8 mouse cellular contexts compared by ENCODE assay signal in the genomic region with DNA sequence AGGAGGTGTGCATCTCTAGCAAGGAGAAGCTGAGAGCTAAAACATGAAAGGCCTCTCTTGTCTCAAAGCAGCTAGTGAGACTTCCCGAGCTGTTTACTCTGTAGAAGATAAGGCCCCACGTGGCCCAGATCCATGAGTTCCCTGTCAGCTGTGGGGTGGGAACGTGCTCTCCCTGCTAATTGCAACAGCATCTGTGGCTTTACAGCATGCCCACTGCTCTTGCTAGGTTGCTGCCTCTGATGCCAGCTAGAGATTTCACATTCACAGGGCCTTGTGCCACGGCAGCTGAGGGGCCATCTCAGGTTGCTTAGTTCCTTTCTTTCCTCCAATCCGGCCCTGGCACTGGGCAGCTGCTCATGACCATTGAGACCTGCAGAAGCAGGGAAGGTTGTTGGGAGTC.
DNase-seq lines count a peak whose midpoint lies in the region; ATAC-seq and TF ChIP-seq lines count a peak whose summit lies in the region.

No protein-coding gene starts in this region.

- H3K4me1 ChIP-seq in lung, embryonic 14.5 days (ENCODE audit: insufficient read depth), result peaks cover 13% of the 10 kb centered on the region; the same call in 1 of the 2 replicates
- H3K4me1 ChIP-seq in lung, adult 2 months (ENCODE audit: control insufficient read depth, insufficient read depth, low read length), result no peaks in the 10 kb centered on the region

- 6% methylated on average over 5 of the region's 5 CpGs for WGBS in lung, embryonic 14.5 days
- WGBS in lung, adult 2 months, result 12% methylated on average over 5 of the region's 5 CpGs

- no peaks in the 10 kb centered on the region for H3K36me3 ChIP-seq in lung, embryonic 14.5 days (ENCODE audit: insufficient read depth)

- no peak for TF ChIP-seq CTCF in lung, embryonic 14.5 days (IDR thresholded peaks at IDR 0.05; ENCODE audit: low read depth)
- no peak for TF ChIP-seq CTCF in lung, adult 2 months (IDR thresholded peaks at IDR 0.05; ENCODE audit: insufficient read depth, low read length)

- H3K4me2 ChIP-seq in lung, embryonic 14.5 days, result no peak overlapping the region

- H3K4me3 ChIP-seq in lung, embryonic 14.5 days (ENCODE audit: low read depth, low read length), result no peak overlapping the region
- H3K4me3 ChIP-seq in lung, adult 2 months (replicated peaks; ENCODE audit: extremely low read depth, low read depth, low read length), result no peak overlapping the region

- peak; percentile 76 for DNase-seq in lung, embryonic 14.5 days
- no peak for DNase-seq in lung, adult 2 months
- peak; percentile 16 for DNase-seq in gastrocnemius, postnatal 25 days
- DNase-seq in left cerebral cortex, adult 9 months (ENCODE audit: low spot score in 2 of 2), result peak; percentile 37 to 53
- DNase-seq in right cerebral cortex, postnatal 14 days, result peak; percentile 55
- DNase-seq in thymus, postnatal 4 days, result no peak
- DNase-seq in cerebellum, postnatal 36 days, result no peak
- DNase-seq in cerebellum, adult 9-10 months, result no peak

- peak; percentile 88 for ATAC-seq in lung, embryonic 14.5 days (ENCODE audit: insufficient read depth)

- H3K27me3 ChIP-seq in lung, embryonic 14.5 days (ENCODE audit: insufficient read depth, low read length), result no peaks in the 10 kb centered on the region

- no peak overlapping the region for H3K27ac ChIP-seq in lung, embryonic 14.5 days (ENCODE audit: low read depth)

- no peak overlapping the region for H3K9ac ChIP-seq in lung, embryonic 14.5 days

- no peaks in the 10 kb centered on the region for H3K9me3 ChIP-seq in lung, embryonic 14.5 days (ENCODE audit: low read depth, low read length)

- no peak for TF ChIP-seq POLR2A in lung, adult 2 months (IDR thresholded peaks at IDR 0.05; ENCODE audit: borderline replicate concordance, extremely low read depth, low read depth, low read length)

Comparison
In these comparisons a context has a peak if more than half of its experiments do, and no peak if none do; other contexts are left out.
1. DNase-seq: peak in lung, embryonic 14.5 days (single experiment), gastrocnemius, postnatal 25 days (single experiment), left cerebral cortex, adult 9 months (2 of 2) and right cerebral cortex, postnatal 14 days (single experiment); none in lung, adult 2 months (single experiment), thymus, postnatal 4 days (single experiment), cerebellum, postnatal 36 days (0 of 2) and cerebellum, adult 9-10 months (single experiment).